Mouse (Mus musculus): ENCODE measurements around the gene Zyx. TPM values are rescaled to one million over a fixed set of nuclear protein-coding genes. Genes with fewer than 3 reads are reported as not detected.

The Zyx gene
- polyA plus RNA-seq, 1 experiment, result 40.1 TPM

GRCm38 (mm10) chr6:42355366-42355765, 5.9 kb downstream of the Zyx start:
- peaks cover 7% of the 10 kb centered on the region for H3K4me1 ChIP-seq (ENCODE audit: control insufficient read depth, insufficient read depth, low read length)
- no peaks in the 10 kb centered on the region for H3K27me3 ChIP-seq (ENCODE audit: control insufficient read depth, insufficient read depth, low read length)
- TF ChIP-seq CTCF (IDR thresholded peaks at IDR 0.05; ENCODE audit: control insufficient read depth, insufficient read depth, insufficient replicate concordance, low read depth, low read length), result no peak
- no peak for TF ChIP-seq POLR2A (IDR thresholded peaks at IDR 0.05; ENCODE audit: control insufficient read depth, low read depth, low read length)
- H3K4me3 ChIP-seq (ENCODE audit: control insufficient read depth, low read depth, low read length), result no peak overlapping the region
- no peak overlapping the region for H3K27ac ChIP-seq (ENCODE audit: control insufficient read depth, insufficient read depth, low read depth, low read length)
- no peaks in the 10 kb centered on the region for H3K36me3 ChIP-seq (ENCODE audit: control insufficient read depth, insufficient read depth, low read length)

GRCm38 (mm10) chr6:42355794-42356600, 6.6 kb downstream of the Zyx start:
- Histone ChIP-seq H3K4me3 (ENCODE audit: control insufficient read depth, low read depth, low read length) (no peak overlapping the region), H3K36me3 (ENCODE audit: control insufficient read depth, insufficient read depth, low read length) (no peaks in the 10 kb centered on the region), H3K27ac (ENCODE audit: control insufficient read depth, insufficient read depth, low read depth, low read length) (no peak overlapping the region), H3K4me1 (ENCODE audit: control insufficient read depth, insufficient read depth, low read length) (peaks cover 6% of the 10 kb centered on the region), H3K27me3 (ENCODE audit: control insufficient read depth, insufficient read depth, low read length) (no peaks in the 10 kb centered on the region)
- TF ChIP-seq CTCF (IDR thresholded peaks at IDR 0.05; ENCODE audit: control insufficient read depth, insufficient read depth, insufficient replicate concordance, low read depth, low read length) (no peak), POLR2A (IDR thresholded peaks at IDR 0.05; ENCODE audit: control insufficient read depth, low read depth, low read length) (no peak)

GRCm38 (mm10) chr6:42356913-42357312, 7.5 kb downstream of the Zyx start:
- H3K27ac ChIP-seq (ENCODE audit: control insufficient read depth, insufficient read depth, low read depth, low read length), result no peak overlapping the region
- no peak overlapping the region for H3K4me3 ChIP-seq (ENCODE audit: control insufficient read depth, low read depth, low read length)
- H3K27me3 ChIP-seq (ENCODE audit: control insufficient read depth, insufficient read depth, low read length), result no peaks in the 10 kb centered on the region
- no peak for TF ChIP-seq POLR2A (IDR thresholded peaks at IDR 0.05; ENCODE audit: control insufficient read depth, low read depth, low read length)
- TF ChIP-seq CTCF (IDR thresholded peaks at IDR 0.05; ENCODE audit: control insufficient read depth, insufficient read depth, insufficient replicate concordance, low read depth, low read length), result no peak
- H3K36me3 ChIP-seq (ENCODE audit: control insufficient read depth, insufficient read depth, low read length), result no peaks in the 10 kb centered on the region
- peaks cover 6% of the 10 kb centered on the region for H3K4me1 ChIP-seq (ENCODE audit: control insufficient read depth, insufficient read depth, low read length)

- no peaks in the 10 kb centered on the region for H3K36me3 ChIP-seq (ENCODE audit: control insufficient read depth, insufficient read depth, low read length)
- H3K4me1 ChIP-seq (ENCODE audit: control insufficient read depth, insufficient read depth, low read length), result peaks cover 8% of the 10 kb centered on the region
- no peak for TF ChIP-seq CTCF (IDR thresholded peaks at IDR 0.05; ENCODE audit: control insufficient read depth, insufficient read depth, insufficient replicate concordance, low read depth, low read length)
- no peak for TF ChIP-seq POLR2A (IDR thresholded peaks at IDR 0.05; ENCODE audit: control insufficient read depth, low read depth, low read length)
- H3K27ac ChIP-seq (ENCODE audit: control insufficient read depth, insufficient read depth, low read depth, low read length), result peak overlapping the region; percentile 59
- H3K4me3 ChIP-seq (ENCODE audit: control insufficient read depth, low read depth, low read length), result no peak overlapping the region
- no peaks in the 10 kb centered on the region for H3K27me3 ChIP-seq (ENCODE audit: control insufficient read depth, insufficient read depth, low read length)
Measured at GRCm38 (mm10) chr6:42357901-42358300, 8.5 kb downstream of the Zyx start.

- Histone ChIP-seq H3K36me3 (ENCODE audit: control insufficient read depth, insufficient read depth, low read length) (no peaks in the 10 kb centered on the region), H3K27ac (ENCODE audit: control insufficient read depth, insufficient read depth, low read depth, low read length) (peak overlapping the region; percentile 83), H3K4me1 (ENCODE audit: control insufficient read depth, insufficient read depth, low read length) (peaks cover 8% of the 10 kb centered on the region), H3K27me3 (ENCODE audit: control insufficient read depth, insufficient read depth, low read length) (no peaks in the 10 kb centered on the region), H3K4me3 (ENCODE audit: control insufficient read depth, low read depth, low read length) (no peak overlapping the region)
- no peak for TF ChIP-seq POLR2A (IDR thresholded peaks at IDR 0.05; ENCODE audit: control insufficient read depth, low read depth, low read length)
- no peak for TF ChIP-seq CTCF (IDR thresholded peaks at IDR 0.05; ENCODE audit: control insufficient read depth, insufficient read depth, insufficient replicate concordance, low read depth, low read length)
Measured at GRCm38 (mm10) chr6:42358901-42359300, 9.5 kb downstream of the Zyx start.

- Histone ChIP-seq H3K4me3 (ENCODE audit: control insufficient read depth, low read depth, low read length) (no peak overlapping the region), H3K36me3 (ENCODE audit: control insufficient read depth, insufficient read depth, low read length) (no peaks in the 10 kb centered on the region), H3K4me1 (ENCODE audit: control insufficient read depth, insufficient read depth, low read length) (peaks cover 8% of the 10 kb centered on the region), H3K27ac (ENCODE audit: control insufficient read depth, insufficient read depth, low read depth, low read length) (peak overlapping the region; percentile 83), H3K27me3 (ENCODE audit: control insufficient read depth, insufficient read depth, low read length) (no peaks in the 10 kb centered on the region)
- TF ChIP-seq CTCF (IDR thresholded peaks at IDR 0.05; ENCODE audit: control insufficient read depth, insufficient read depth, insufficient replicate concordance, low read depth, low read length), result no peak
- TF ChIP-seq POLR2A (IDR thresholded peaks at IDR 0.05; ENCODE audit: control insufficient read depth, low read depth, low read length), result no peak
Measured at GRCm38 (mm10) chr6:42359364-42360147, 10.1 kb downstream of the Zyx start.

- Histone ChIP-seq H3K27ac (ENCODE audit: control insufficient read depth, insufficient read depth, low read depth, low read length) (peak overlapping the region; percentile 65), H3K36me3 (ENCODE audit: control insufficient read depth, insufficient read depth, low read length) (no peaks in the 10 kb centered on the region), H3K4me1 (ENCODE audit: control insufficient read depth, insufficient read depth, low read length) (peaks cover 8% of the 10 kb centered on the region), H3K4me3 (ENCODE audit: control insufficient read depth, low read depth, low read length) (peak overlapping the region; percentile 68), H3K27me3 (ENCODE audit: control insufficient read depth, insufficient read depth, low read length) (no peaks in the 10 kb centered on the region)
- TF ChIP-seq CTCF (IDR thresholded peaks at IDR 0.05; ENCODE audit: control insufficient read depth, insufficient read depth, insufficient replicate concordance, low read depth, low read length), result no peak
- TF ChIP-seq POLR2A (IDR thresholded peaks at IDR 0.05; ENCODE audit: control insufficient read depth, low read depth, low read length), result no peak
Measured at GRCm38 (mm10) chr6:42360231-42360840, 10.9 kb downstream of the Zyx start.
